9 mouse cellular contexts compared by ENCODE assay signal in genomic region chr7:105411874-105412632, GRCm38 (mm10). TPM values are rescaled to one million over a fixed set of nuclear protein-coding genes. Genes with fewer than 3 reads are reported as not detected.
A peak's percentile ranks its signal among the peaks of the same experiment; 100 is the strongest.
DNase-seq lines count a peak whose midpoint lies in the region; ATAC-seq and TF ChIP-seq lines count a peak whose summit lies in the region.
"Not testable (repeated sequence)": the region's sequence is repeated elsewhere in the genome, so short reads cannot be mapped to it uniquely, and the experiment has no call there.
"Had no signal": no experiment of that assay in that cellular context is flagged by ENCODE, and none has a peak within 500 bp of the region (broad histone marks: within the 10 kb centered on the region; RNA-seq: fewer than 3 reads in every experiment).

No protein-coding gene starts in this region.

- TF ChIP-seq EP300 in ES-Bruce4 (IDR thresholded peaks at IDR 0.05; ENCODE audit: insufficient read depth, low read depth, low read length); heart, postnatal 0 days (IDR thresholded peaks at IDR 0.05; ENCODE audit: low read depth): not testable (repeated sequence)

- H3K4me1 ChIP-seq in ES-Bruce4 (ENCODE audit: control insufficient read depth, insufficient read depth, low read length); forebrain, embryonic 12.5 days; heart, postnatal 0 days (ENCODE audit: control insufficient read depth, insufficient read depth); liver, embryonic 11.5 days (replicated peaks; ENCODE audit: control insufficient read depth, insufficient read depth, low read length); neural tube, embryonic 14.5 days (ENCODE audit: control insufficient read depth, insufficient read depth, low read length): not testable (repeated sequence)

- DNase-seq in c-Kit-positive CD71-positive TER-119-positive erythroid progenitor cells, embryonic 14.5 days (ENCODE audit: low spot score), result peak; percentile 49
- DNase-seq in heart, postnatal 0 days (ENCODE audit: low spot score), result peak; percentile 48
- DNase-seq in kidney, postnatal 10 days, result peak; percentile 88
- DNase-seq in liver, embryonic 11.5 days (ENCODE audit: low spot score), result peak; percentile 51
- DNase-seq in testis, postnatal 10 days (ENCODE audit: low spot score), result peak; percentile 89

- H3K36me3 ChIP-seq in ES-Bruce4 (ENCODE audit: control insufficient read depth, insufficient read depth, low read length, poor library complexity, severe bottlenecking); forebrain, embryonic 12.5 days (replicated peaks); heart, postnatal 0 days (replicated peaks; ENCODE audit: control insufficient read depth, insufficient read depth, low read length); liver, embryonic 11.5 days (ENCODE audit: control insufficient read depth, insufficient read depth, low read length); neural tube, embryonic 14.5 days (ENCODE audit: control insufficient read depth, insufficient read depth, low read length): not testable (repeated sequence)

- H3K27ac ChIP-seq in ES-Bruce4 (ENCODE audit: insufficient read depth, low read length); forebrain, embryonic 12.5 days; heart, postnatal 0 days (ENCODE audit: low read depth); liver, embryonic 11.5 days (ENCODE audit: low read depth, low read length); neural tube, embryonic 14.5 days (ENCODE audit: low read depth, low read length): not testable (repeated sequence)

- 60% methylated on average over 8 of the region's 8 CpGs for WGBS in forebrain, embryonic 12.5 days
- 46% methylated on average over 8 of the region's 8 CpGs for WGBS in heart, postnatal 0 days
- WGBS in liver, embryonic 11.5 days, result 59% methylated on average over 8 of the region's 8 CpGs
- WGBS in neural tube, embryonic 14.5 days, result 56% methylated on average over 8 of the region's 8 CpGs

- not testable (repeated sequence) for H3K9me3 ChIP-seq in ES-Bruce4 (replicated peaks; ENCODE audit: control insufficient read depth, insufficient read depth, low read length, poor library complexity, severe bottlenecking); forebrain, embryonic 12.5 days; heart, postnatal 0 days (replicated peaks; ENCODE audit: control insufficient read depth, low read length); liver, embryonic 11.5 days (ENCODE audit: control insufficient read depth, low read length); neural tube, embryonic 14.5 days (ENCODE audit: control insufficient read depth, low read length)

- ATAC-seq in forebrain, embryonic 12.5 days (ENCODE audit: low FRiP score), result peak; percentile 52; the same call in 1 of the 2 replicates
- ATAC-seq in heart, postnatal 0 days (ENCODE audit: insufficient read depth, low read depth); liver, embryonic 11.5 days (replicated peaks; ENCODE audit: low FRiP score): not testable (repeated sequence)
- peak; percentile 65 for ATAC-seq in neural tube, embryonic 14.5 days (ENCODE audit: low read depth)

- H3K9ac ChIP-seq in ES-Bruce4 (ENCODE audit: low read depth, poor library complexity, severe bottlenecking); forebrain, embryonic 12.5 days; heart, postnatal 0 days (replicated peaks; ENCODE audit: low read depth, low read length); liver, embryonic 11.5 days (ENCODE audit: low read depth, low read length); neural tube, embryonic 14.5 days (replicated peaks; ENCODE audit: low read depth, low read length): not testable (repeated sequence)

- not testable (repeated sequence) for TF ChIP-seq POLR2A in ES-Bruce4 (IDR thresholded peaks at IDR 0.05; ENCODE audit: insufficient read depth, low read length)

- H3K27me3 ChIP-seq in ES-Bruce4 (ENCODE audit: control insufficient read depth, insufficient read depth, low read length, poor library complexity, severe bottlenecking); forebrain, embryonic 12.5 days; heart, postnatal 0 days (ENCODE audit: control insufficient read depth, insufficient read depth, low read length); liver, embryonic 11.5 days (replicated peaks; ENCODE audit: control insufficient read depth, insufficient read depth, low read length); neural tube, embryonic 14.5 days (ENCODE audit: control insufficient read depth, insufficient read depth, low read length): not testable (repeated sequence)

- not testable (repeated sequence) for H3K4me2 ChIP-seq in forebrain, embryonic 12.5 days; heart, postnatal 0 days (ENCODE audit: low read depth, low read length); liver, embryonic 11.5 days; neural tube, embryonic 14.5 days (ENCODE audit: low read depth, low read length)

- H3K4me3 ChIP-seq in ES-Bruce4 (ENCODE audit: low read depth, low read length); forebrain, embryonic 12.5 days (replicated peaks); heart, postnatal 0 days (ENCODE audit: low read depth, low read length); liver, embryonic 11.5 days (ENCODE audit: low read depth, low read length); neural tube, embryonic 14.5 days (ENCODE audit: low read depth, low read length): not testable (repeated sequence)

- TF ChIP-seq CTCF in ES-Bruce4 (IDR thresholded peaks at IDR 0.05; ENCODE audit: low read depth, low read length), result peak; percentile 80
- peak; percentile 90 for TF ChIP-seq CTCF in heart, postnatal 0 days (IDR thresholded peaks at IDR 0.05; ENCODE audit: low read depth)

RNA-seq across cellular contexts. Expression of gene Cnga4, which starts 7.7 kb away (rescaled TPM):
- polyA plus RNA-seq in ES-Bruce4 (2011; ENCODE audit: insufficient read depth, insufficient read length, low read depth, missing spikeins), result not detected in 2 replicates
- polyA plus RNA-seq in forebrain, embryonic 12.5 days (2016; fragmentation: Nextera tagmentation; extraction: Ambion mirVana), result 0.10 and 0.19 TPM in 2 replicates
- total RNA-seq in heart, postnatal 0 days (2014; rRNA removed; ENCODE audit: low replicate concordance), result not detected in 2 replicates
- not detected in 2 replicates for polyA plus RNA-seq in heart, postnatal 0 days (2015; fragmentation: Nextera tagmentation; extraction: Ambion mirVana)
- polyA plus RNA-seq in liver, embryonic 11.5 days (2014; fragmentation: Nextera tagmentation; extraction: Ambion mirVana), result not detected in 2 replicates
- polyA plus RNA-seq in neural tube, embryonic 14.5 days (2014; fragmentation: Nextera tagmentation; extraction: Ambion mirVana), result not detected in 2 replicates

RNA-seq across cellular contexts. Expression of gene Fam160a2, which starts 12.2 kb away (rescaled TPM):
- 46.2 and 49.7 TPM in 2 replicates for polyA plus RNA-seq in ES-Bruce4 (2011; ENCODE audit: insufficient read depth, insufficient read length, low read depth, missing spikeins)
- polyA plus RNA-seq in forebrain, embryonic 12.5 days (2016; fragmentation: Nextera tagmentation; extraction: Ambion mirVana), result 48.2 and 49.7 TPM in 2 replicates
- total RNA-seq in heart, postnatal 0 days (2014; rRNA removed; ENCODE audit: low replicate concordance), result 19.0 and 33.2 TPM in 2 replicates
- polyA plus RNA-seq in heart, postnatal 0 days (2015; fragmentation: Nextera tagmentation; extraction: Ambion mirVana), result 19.6 and 19.7 TPM in 2 replicates
- 28.7 and 31.0 TPM in 2 replicates for polyA plus RNA-seq in liver, embryonic 11.5 days (2014; fragmentation: Nextera tagmentation; extraction: Ambion mirVana)
- 40.1 and 43.7 TPM in 2 replicates for polyA plus RNA-seq in neural tube, embryonic 14.5 days (2014; fragmentation: Nextera tagmentation; extraction: Ambion mirVana)

RNA-seq across cellular contexts. Expression of gene Cckbr, which starts 13.5 kb away (rescaled TPM):
- 0.40 TPM in 1 of 2 replicates, not detected in the other for polyA plus RNA-seq in ES-Bruce4 (2011; ENCODE audit: insufficient read depth, insufficient read length, low read depth, missing spikeins)
- 0.38 and 0.70 TPM in 2 replicates for polyA plus RNA-seq in forebrain, embryonic 12.5 days (2016; fragmentation: Nextera tagmentation; extraction: Ambion mirVana)
- not detected in 2 replicates for total RNA-seq in heart, postnatal 0 days (2014; rRNA removed; ENCODE audit: low replicate concordance)
- not detected in 2 replicates for polyA plus RNA-seq in heart, postnatal 0 days (2015; fragmentation: Nextera tagmentation; extraction: Ambion mirVana)
- polyA plus RNA-seq in liver, embryonic 11.5 days (2014; fragmentation: Nextera tagmentation; extraction: Ambion mirVana), result 0.05 TPM in 1 of 2 replicates, not detected in the other
- polyA plus RNA-seq in neural tube, embryonic 14.5 days (2014; fragmentation: Nextera tagmentation; extraction: Ambion mirVana), result 3.0 and 4.4 TPM in 2 replicates

RNA-seq across cellular contexts. Expression of gene Gm5901, which starts 37.2 kb away (rescaled TPM):
- not detected in 2 replicates for polyA plus RNA-seq in ES-Bruce4 (2011; ENCODE audit: insufficient read depth, insufficient read length, low read depth, missing spikeins)
- polyA plus RNA-seq in forebrain, embryonic 12.5 days (2016; fragmentation: Nextera tagmentation; extraction: Ambion mirVana), result not detected in 2 replicates
- not detected in 2 replicates for total RNA-seq in heart, postnatal 0 days (2014; rRNA removed; ENCODE audit: low replicate concordance)
- polyA plus RNA-seq in heart, postnatal 0 days (2015; fragmentation: Nextera tagmentation; extraction: Ambion mirVana), result not detected in 2 replicates
- not detected in 2 replicates for polyA plus RNA-seq in liver, embryonic 11.5 days (2014; fragmentation: Nextera tagmentation; extraction: Ambion mirVana)
- not detected in 2 replicates for polyA plus RNA-seq in neural tube, embryonic 14.5 days (2014; fragmentation: Nextera tagmentation; extraction: Ambion mirVana)
- polyA plus RNA-seq: embryonic facial prominence, embryonic 12.5 days had no signal

RNA-seq across cellular contexts. Expression of gene Olfr692, which starts 44.0 kb away (rescaled TPM):
- not detected in 2 replicates for polyA plus RNA-seq in ES-Bruce4 (2011; ENCODE audit: insufficient read depth, insufficient read length, low read depth, missing spikeins)
- polyA plus RNA-seq in forebrain, embryonic 12.5 days (2016; fragmentation: Nextera tagmentation; extraction: Ambion mirVana), result not detected in 2 replicates
- not detected in 2 replicates for total RNA-seq in heart, postnatal 0 days (2014; rRNA removed; ENCODE audit: low replicate concordance)
- polyA plus RNA-seq in heart, postnatal 0 days (2015; fragmentation: Nextera tagmentation; extraction: Ambion mirVana), result not detected in 2 replicates
- polyA plus RNA-seq in liver, embryonic 11.5 days (2014; fragmentation: Nextera tagmentation; extraction: Ambion mirVana), result not detected in 2 replicates
- polyA plus RNA-seq in neural tube, embryonic 14.5 days (2014; fragmentation: Nextera tagmentation; extraction: Ambion mirVana), result not detected in 2 replicates
- polyA plus RNA-seq: embryonic facial prominence, embryonic 12.5 days had no signal
